Mouse (Mus musculus): ENCODE measurements around the gene Olfr1269. TPM values are rescaled to one million over a fixed set of nuclear protein-coding genes. Genes with fewer than 3 reads are reported as not detected.

Gene Olfr1269
- polyA plus RNA-seq (2015; fragmentation: Nextera tagmentation; extraction: Ambion mirVana) = not detected in 2 replicates

DNA sequence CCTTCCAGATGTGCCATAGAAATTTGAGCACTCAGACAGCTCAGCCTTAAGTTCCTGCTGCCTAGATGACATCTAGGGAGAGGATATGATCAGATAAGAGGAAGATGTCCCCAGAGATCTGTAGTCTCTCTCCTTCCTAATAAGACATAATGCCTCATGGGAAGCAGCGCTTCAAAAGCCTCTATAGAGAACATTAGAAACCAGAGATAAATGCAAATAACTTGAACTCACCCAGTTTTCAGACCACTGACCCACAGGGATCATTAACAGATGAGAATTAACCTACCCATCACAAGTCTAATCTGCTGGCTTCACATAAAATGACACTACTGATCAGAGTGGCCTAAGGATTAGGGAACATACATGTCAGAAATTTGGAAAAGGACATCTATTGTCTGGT, at the start of gene Olfr1269:
Gene Olfr1269 (minus strand): TSS at position 101 of the 400 bp plus-strand sequence.
- WGBS = 80% methylated on average over 1 of the region's 1 CpGs
- no peak for ATAC-seq (ENCODE audit: low read depth)
- no peaks in the 10 kb centered on the region for H3K4me1 ChIP-seq (replicated peaks; ENCODE audit: control insufficient read depth, insufficient read depth, low read length)
- no peak within 1 kb of the TSS for H3K9ac ChIP-seq (ENCODE audit: low read length)
- H3K4me3 ChIP-seq (ENCODE audit: low read length) = no peak within 1 kb of the TSS
- no peak within 1 kb of the TSS for H3K4me2 ChIP-seq (ENCODE audit: low read depth, low read length)
- no peaks in the 10 kb centered on the region for H3K36me3 ChIP-seq (ENCODE audit: control insufficient read depth, insufficient read depth, low read length)
- no peak within 1 kb of the TSS for H3K27ac ChIP-seq (ENCODE audit: low read length)
- no peaks in the 10 kb centered on the region for H3K9me3 ChIP-seq (ENCODE audit: control insufficient read depth, low read length)
- H3K27me3 ChIP-seq (ENCODE audit: control insufficient read depth, insufficient read depth, low read depth, low read length) = no peaks in the 10 kb centered on the region

DNA sequence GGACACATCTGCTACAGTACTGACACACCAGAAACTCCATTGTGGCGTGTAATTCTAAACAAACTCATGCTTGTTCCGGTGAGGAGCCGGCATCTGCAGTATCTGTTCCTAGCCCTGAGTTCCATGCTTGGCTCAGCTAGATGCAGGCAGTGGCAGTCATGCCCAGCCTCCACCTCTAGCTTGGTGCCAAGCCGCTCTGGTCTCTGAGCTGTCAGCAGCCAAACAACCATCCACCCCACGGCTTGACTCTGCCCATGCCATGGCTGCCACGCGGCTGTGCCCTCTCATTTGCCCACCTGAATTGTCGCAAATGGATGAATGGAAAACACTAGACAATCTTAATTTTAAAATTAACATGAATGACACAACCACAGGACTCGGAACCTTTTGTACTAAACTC, 32.7 kb upstream of the Olfr1269 start:
- H3K36me3 ChIP-seq (ENCODE audit: control insufficient read depth, insufficient read depth, low read length) = no peaks in the 10 kb centered on the region
- ATAC-seq (ENCODE audit: low read depth) = no peak
- no peak overlapping the region for H3K27ac ChIP-seq (ENCODE audit: low read length)
- no peak overlapping the region for H3K4me3 ChIP-seq (ENCODE audit: low read length)
- no peak overlapping the region for H3K9ac ChIP-seq (ENCODE audit: low read length)
- H3K9me3 ChIP-seq (ENCODE audit: control insufficient read depth, low read length) = no peaks in the 10 kb centered on the region
- no peaks in the 10 kb centered on the region for H3K4me1 ChIP-seq (replicated peaks; ENCODE audit: control insufficient read depth, insufficient read depth, low read length)
- H3K4me2 ChIP-seq (ENCODE audit: low read depth, low read length) = no peak overlapping the region
- 89% methylated on average over 9 of the region's 9 CpGs for WGBS
- H3K27me3 ChIP-seq (ENCODE audit: control insufficient read depth, insufficient read depth, low read depth, low read length) = no peaks in the 10 kb centered on the region

DNA sequence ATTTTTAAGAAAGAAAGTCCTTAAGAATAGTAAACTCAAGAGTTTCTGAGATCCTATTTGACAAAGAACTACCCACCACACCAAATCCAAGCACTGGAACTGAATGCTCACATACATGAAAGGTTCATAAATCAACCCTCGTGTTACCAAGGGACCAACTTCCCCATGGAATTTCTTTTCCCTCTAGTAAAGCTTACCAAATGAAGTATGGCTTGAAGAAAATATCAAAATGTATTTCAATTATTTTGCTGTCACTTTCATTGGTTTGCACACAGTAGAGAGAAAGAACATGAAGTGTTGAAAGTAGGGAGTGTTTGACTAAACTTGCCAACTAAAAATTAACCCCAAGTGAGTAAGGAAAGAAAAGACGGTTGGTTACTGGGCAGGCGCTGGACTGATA, 31.8 kb upstream of the Olfr1269 start, which contains the start of gene Olfr1270:
Gene Olfr1270 (minus strand): TSS at position 101 of the 400 bp plus-strand sequence.
- WGBS = 66% methylated on average over 3 of the region's 3 CpGs
- no peak for ATAC-seq (ENCODE audit: low read depth)
- no peaks in the 10 kb centered on the region for H3K27me3 ChIP-seq (ENCODE audit: control insufficient read depth, insufficient read depth, low read depth, low read length)
- H3K4me1 ChIP-seq (replicated peaks; ENCODE audit: control insufficient read depth, insufficient read depth, low read length) = no peaks in the 10 kb centered on the region
- H3K4me2 ChIP-seq (ENCODE audit: low read depth, low read length) = no peak within 1 kb of the TSS
- H3K36me3 ChIP-seq (ENCODE audit: control insufficient read depth, insufficient read depth, low read length) = no peaks in the 10 kb centered on the region
- no peaks in the 10 kb centered on the region for H3K9me3 ChIP-seq (ENCODE audit: control insufficient read depth, low read length)
- H3K4me3 ChIP-seq (ENCODE audit: low read length) = no peak within 1 kb of the TSS
- no peak within 1 kb of the TSS for H3K27ac ChIP-seq (ENCODE audit: low read length)
- no peak within 1 kb of the TSS for H3K9ac ChIP-seq (ENCODE audit: low read length)

DNA sequence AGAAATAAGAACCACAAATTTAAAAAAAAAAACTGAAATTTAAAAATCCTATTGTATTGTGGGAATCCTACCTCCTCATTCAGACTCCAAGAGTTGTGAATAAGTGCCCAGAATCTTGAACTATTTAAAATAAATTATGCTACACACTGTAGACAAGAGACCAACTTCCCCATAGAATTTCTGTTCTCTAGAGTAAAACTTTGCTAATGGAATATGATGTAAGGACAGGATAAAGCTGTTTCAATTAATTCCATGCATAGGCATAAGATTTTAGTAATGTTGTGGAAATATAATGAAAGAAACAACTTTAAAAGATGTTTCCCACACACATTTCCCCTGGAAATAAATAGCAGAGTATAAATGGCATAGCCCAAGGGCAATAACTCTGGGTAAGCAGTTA, 21.0 kb upstream of the Olfr1269 start, which contains the start of gene Olfr32:
Gene Olfr32 (minus strand): TSS at position 101 of the 400 bp plus-strand sequence.
- no peaks in the 10 kb centered on the region for H3K27me3 ChIP-seq (ENCODE audit: control insufficient read depth, insufficient read depth, low read depth, low read length)
- H3K4me3 ChIP-seq (ENCODE audit: low read length) = no peak within 1 kb of the TSS
- H3K27ac ChIP-seq (ENCODE audit: low read length) = no peak within 1 kb of the TSS
- no peaks in the 10 kb centered on the region for H3K36me3 ChIP-seq (ENCODE audit: control insufficient read depth, insufficient read depth, low read length)
- H3K9me3 ChIP-seq (ENCODE audit: control insufficient read depth, low read length) = no peaks in the 10 kb centered on the region
- no peak within 1 kb of the TSS for H3K4me2 ChIP-seq (ENCODE audit: low read depth, low read length)
- H3K4me1 ChIP-seq (replicated peaks; ENCODE audit: control insufficient read depth, insufficient read depth, low read length) = no peaks in the 10 kb centered on the region
- no peak within 1 kb of the TSS for H3K9ac ChIP-seq (ENCODE audit: low read length)
- no peak for ATAC-seq (ENCODE audit: low read depth)

DNA sequence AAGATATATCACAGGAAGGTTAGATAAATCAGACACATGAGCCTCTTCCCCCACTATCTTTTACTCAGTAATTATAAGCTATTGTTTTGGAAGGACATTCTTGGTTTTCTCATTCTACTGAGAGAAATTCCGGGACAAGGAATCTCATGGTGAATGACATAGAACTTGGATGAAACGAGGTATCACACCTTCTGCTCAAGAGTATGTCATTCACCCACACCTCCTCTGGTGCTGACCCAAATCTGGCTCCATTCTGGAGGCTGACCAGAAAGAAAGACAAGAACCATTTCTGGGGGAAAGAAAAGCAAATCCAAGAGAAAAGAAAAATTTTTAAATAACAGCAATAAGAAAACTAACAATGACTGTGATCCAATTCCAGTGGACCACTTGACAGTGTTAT, 51.1 kb downstream of the Olfr1269 start:
- Histone ChIP-seq H3K9ac (ENCODE audit: low read length) (no peak overlapping the region), H3K4me3 (ENCODE audit: low read length) (no peak overlapping the region), H3K4me2 (ENCODE audit: low read depth, low read length) (no peak overlapping the region), H3K4me1 (replicated peaks; ENCODE audit: control insufficient read depth, insufficient read depth, low read length) (no peaks in the 10 kb centered on the region), H3K27me3 (ENCODE audit: control insufficient read depth, insufficient read depth, low read depth, low read length) (no peaks in the 10 kb centered on the region), H3K27ac (ENCODE audit: low read length) (no peak overlapping the region), H3K9me3 (ENCODE audit: control insufficient read depth, low read length) (no peaks in the 10 kb centered on the region), H3K36me3 (ENCODE audit: control insufficient read depth, insufficient read depth, low read length) (no peaks in the 10 kb centered on the region)
- 65% methylated on average over 2 of the region's 2 CpGs for WGBS
- ATAC-seq (ENCODE audit: low read depth) = no peak

Other genes starting within 250 kb of the Olfr1269 start
- not detected in 2 replicates for gene Olfr1257, start 243.0 kb downstream of the Olfr1269 start, polyA plus RNA-seq (2015; fragmentation: Nextera tagmentation; extraction: Ambion mirVana)
- gene Olfr1258, start 194.1 kb downstream of the Olfr1269 start, polyA plus RNA-seq (2015; fragmentation: Nextera tagmentation; extraction: Ambion mirVana) = not detected in 2 replicates
- not detected in 2 replicates for gene Olfr1259, start 172.7 kb downstream of the Olfr1269 start, polyA plus RNA-seq (2015; fragmentation: Nextera tagmentation; extraction: Ambion mirVana)
- not detected in 2 replicates for gene Olfr1260, start 147.1 kb downstream of the Olfr1269 start, polyA plus RNA-seq (2015; fragmentation: Nextera tagmentation; extraction: Ambion mirVana)
- not detected in 2 replicates for gene Olfr1261, start 130.2 kb downstream of the Olfr1269 start, polyA plus RNA-seq (2015; fragmentation: Nextera tagmentation; extraction: Ambion mirVana)
- gene Olfr1262, start 121.3 kb downstream of the Olfr1269 start, polyA plus RNA-seq (2015; fragmentation: Nextera tagmentation; extraction: Ambion mirVana) = not detected in 2 replicates
- gene Olfr1263, start 109.3 kb downstream of the Olfr1269 start, polyA plus RNA-seq (2015; fragmentation: Nextera tagmentation; extraction: Ambion mirVana) = not detected in 2 replicates
- gene Olfr1264, start 95.8 kb downstream of the Olfr1269 start, polyA plus RNA-seq (2015; fragmentation: Nextera tagmentation; extraction: Ambion mirVana) = not detected in 2 replicates
- gene Olfr1265, start 86.1 kb downstream of the Olfr1269 start, polyA plus RNA-seq (2015; fragmentation: Nextera tagmentation; extraction: Ambion mirVana) = not detected in 2 replicates
- gene Olfr140, start 57.8 kb downstream of the Olfr1269 start, polyA plus RNA-seq (2015; fragmentation: Nextera tagmentation; extraction: Ambion mirVana) = not detected in 2 replicates
- not detected in 2 replicates for gene Olfr32, start 20.9 kb upstream of the Olfr1269 start, polyA plus RNA-seq (2015; fragmentation: Nextera tagmentation; extraction: Ambion mirVana)
- gene Olfr1270, start 31.7 kb upstream of the Olfr1269 start, polyA plus RNA-seq (2015; fragmentation: Nextera tagmentation; extraction: Ambion mirVana) = not detected in 2 replicates
- gene Olfr1506, start 103.1 kb upstream of the Olfr1269 start, polyA plus RNA-seq (2015; fragmentation: Nextera tagmentation; extraction: Ambion mirVana) = not detected in 2 replicates
- not detected in 2 replicates for gene Olfr142, start 136.2 kb upstream of the Olfr1269 start, polyA plus RNA-seq (2015; fragmentation: Nextera tagmentation; extraction: Ambion mirVana)
- gene Olfr1271, start 149.6 kb upstream of the Olfr1269 start, polyA plus RNA-seq (2015; fragmentation: Nextera tagmentation; extraction: Ambion mirVana) = not detected in 2 replicates
- not detected in 2 replicates for gene Olfr1272, start 171.4 kb upstream of the Olfr1269 start, polyA plus RNA-seq (2015; fragmentation: Nextera tagmentation; extraction: Ambion mirVana)
- gene Gm13769, start 200.8 kb upstream of the Olfr1269 start, polyA plus RNA-seq (2015; fragmentation: Nextera tagmentation; extraction: Ambion mirVana) = not detected in 2 replicates